Mouse (Mus musculus): ENCODE results near the gene Azin2.
A peak's percentile ranks its signal among the peaks of the same experiment; 100 is the strongest.

Azin2 gene

GRCm38 (mm10) chr4:128962029-128962925 is at the start of gene Azin2:
TSS of gene Azin2 (minus strand) at chr4:128962442.
- DNase-seq: peak; percentile 90

DNA sequence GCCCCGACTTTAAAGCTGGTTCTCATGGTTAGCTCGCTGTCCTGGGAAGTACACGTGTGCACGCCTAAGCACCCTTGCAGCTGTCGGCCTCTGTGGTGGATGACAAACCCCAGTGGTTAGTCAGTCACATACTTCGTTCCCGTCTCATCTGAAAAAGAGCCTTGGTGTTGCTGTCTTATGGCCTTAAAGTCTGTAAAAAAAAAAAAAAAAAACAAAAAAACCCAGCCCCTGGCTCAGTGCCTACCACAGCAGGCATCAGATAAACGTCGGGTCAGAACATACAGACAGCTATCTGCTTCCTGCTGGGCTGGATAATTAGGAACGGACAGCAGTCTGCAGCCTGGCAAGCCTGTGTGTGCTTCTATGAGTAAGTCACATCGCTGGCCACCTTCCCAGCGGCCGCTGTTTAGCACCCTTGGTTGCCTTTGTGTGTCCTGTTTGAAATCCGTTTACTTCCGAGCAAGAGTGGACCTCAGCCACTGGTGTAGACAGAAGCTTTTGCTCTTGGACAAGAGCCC is 49.4 kb upstream of the Azin2 start:
- peak; percentile 69 for DNase-seq

DNA sequence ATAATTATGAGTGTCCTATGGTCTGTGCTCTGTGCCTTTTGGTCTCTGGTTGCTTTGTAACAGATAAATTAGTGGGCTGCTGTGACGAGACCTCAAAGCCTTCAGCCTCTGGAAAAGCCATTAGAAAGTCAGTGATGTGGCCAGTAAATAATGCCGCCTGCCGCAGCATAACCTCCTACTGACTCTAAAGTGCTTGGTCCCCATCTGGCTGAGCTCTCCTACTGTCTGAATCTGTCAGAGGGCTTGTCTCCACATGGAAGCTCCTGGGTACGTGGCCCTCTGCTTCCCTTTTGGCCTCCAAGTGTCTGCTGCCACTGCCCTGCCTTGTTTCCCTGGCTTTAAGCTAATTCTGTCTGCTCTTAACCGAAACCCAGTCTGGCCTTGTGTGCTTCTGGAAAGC is 47.3 kb upstream of the Azin2 start:
- no peak for DNase-seq

DNA sequence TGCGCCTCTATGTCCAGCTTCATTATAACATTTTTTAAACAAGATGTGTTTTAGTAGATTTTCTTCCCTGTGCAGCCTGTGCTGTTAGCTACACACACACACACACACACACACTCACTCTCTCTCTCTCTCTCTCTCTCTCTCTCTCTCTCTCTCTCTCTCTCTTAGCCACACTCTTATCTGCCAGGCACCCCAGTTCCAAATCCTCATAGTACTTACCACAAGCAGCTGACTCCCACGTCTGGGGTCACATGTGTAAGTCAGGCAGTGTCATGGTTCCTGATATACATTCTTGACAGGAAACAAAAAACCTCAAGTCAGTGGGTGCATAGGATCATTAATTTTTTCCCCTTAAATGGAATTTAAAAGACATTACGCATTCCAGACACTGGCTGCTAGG is 46.4 kb upstream of the Azin2 start:
- DNase-seq: peak; percentile 30

GRCm38 (mm10) chr4:129008006-129008519 is 45.8 kb upstream of the Azin2 start:
- DNase-seq: no peak

GRCm38 (mm10) chr4:129003720-129004119 is 41.5 kb upstream of the Azin2 start:
- no peak for DNase-seq

DNA sequence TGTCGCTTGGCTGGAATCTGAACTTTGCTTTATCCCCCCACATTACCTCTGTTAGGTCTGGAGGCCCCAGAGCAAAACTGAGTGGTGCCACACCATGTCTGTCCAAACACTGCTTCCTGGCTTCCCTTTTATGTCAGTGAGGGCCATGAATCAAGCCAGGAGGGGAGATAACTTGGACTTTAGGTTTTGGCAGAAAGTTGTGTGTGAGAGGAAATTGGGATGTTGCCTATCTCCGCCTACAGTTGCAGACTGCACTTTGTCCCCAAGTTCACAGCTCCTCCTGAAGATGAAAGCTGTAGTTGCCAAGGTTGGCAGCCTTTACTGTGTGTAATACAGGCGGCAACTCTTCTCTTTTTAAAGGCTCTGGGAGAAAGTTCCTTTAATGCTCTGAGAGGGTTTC is 38.5 kb upstream of the Azin2 start:
- no peak for DNase-seq

DNA sequence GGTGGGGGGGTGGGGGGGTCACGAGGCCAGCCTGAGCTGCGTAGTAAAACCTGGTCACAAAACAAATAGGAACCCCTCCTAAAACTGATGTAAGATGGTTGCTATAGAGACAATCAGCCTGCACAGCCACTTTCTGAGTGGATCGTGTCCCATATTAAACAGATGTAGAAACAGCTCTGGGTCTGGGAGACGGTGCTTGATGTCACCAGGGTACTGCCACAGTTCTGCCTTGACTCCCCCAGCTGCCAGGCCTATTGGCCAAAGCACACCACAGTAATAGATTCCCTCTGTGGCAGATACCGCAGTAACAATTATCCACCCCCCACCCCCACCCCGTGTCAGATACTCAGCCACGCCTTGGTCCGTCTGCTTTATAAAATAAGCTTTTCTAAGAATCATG is 36.2 kb upstream of the Azin2 start:
- DNase-seq: no peak

DNA sequence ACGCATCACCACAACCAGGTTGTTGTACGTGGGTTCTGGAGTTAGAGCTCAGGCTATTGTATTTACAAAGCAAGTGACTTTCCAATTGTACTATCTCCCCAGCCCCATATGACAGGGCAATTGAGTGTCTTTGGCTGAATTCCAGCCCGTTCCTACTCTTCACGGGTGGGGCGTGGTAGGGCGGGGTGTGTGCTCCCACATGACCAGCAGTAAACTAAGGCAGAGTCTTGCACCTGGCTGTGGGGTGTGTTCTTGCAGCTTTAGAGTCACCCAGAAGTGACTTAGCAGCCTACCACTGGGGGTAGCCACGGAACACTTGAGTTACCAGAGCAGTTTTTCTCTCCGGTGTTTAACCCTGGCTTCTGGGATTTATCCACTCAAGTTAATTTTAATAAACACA is 35.0 kb upstream of the Azin2 start:
- peak; percentile 23 for DNase-seq

DNA sequence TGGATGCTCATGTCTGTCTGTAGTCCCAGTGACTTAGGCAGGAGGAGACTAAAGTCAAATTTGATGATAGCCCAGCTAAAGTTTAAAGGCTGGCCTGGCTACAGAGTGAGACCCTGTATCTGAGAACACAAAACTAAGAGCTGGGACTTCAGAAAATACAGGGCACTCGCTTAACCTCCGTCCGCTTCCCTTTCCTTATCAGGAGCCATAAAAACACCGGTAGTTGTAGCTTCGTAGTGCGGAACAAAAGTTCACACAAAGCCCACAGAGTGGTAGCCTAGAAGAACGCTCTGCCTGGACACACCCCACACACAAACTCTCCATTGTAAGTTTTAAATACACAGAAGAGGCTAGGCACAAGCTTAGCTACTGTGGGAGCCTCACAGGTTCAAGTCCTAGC is 33.0 kb upstream of the Azin2 start:
- no peak for DNase-seq

DNA sequence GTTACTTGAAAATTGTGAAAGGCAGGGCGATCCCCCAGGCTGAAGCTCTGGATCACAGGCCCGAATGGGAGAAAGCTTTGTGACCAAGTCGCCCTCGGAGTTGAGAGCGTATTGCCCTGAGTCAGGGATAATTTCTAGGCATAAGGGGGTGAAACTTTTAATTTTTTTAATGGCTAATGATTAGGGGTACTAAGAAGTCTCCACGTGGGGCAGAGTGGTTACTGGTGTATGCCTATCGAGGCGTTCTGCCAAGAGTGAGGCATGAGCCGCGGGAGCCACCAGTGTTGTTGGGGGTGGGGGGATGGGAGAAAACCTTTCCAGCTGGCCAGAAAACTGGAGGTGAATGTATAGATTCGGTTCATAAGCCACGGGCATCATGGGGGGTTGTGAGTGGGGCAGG is 31.4 kb upstream of the Azin2 start:
- DNase-seq: no peak

- DNase-seq: peak; percentile 96
Observed at GRCm38 (mm10) chr4:128993025-128993662, 30.9 kb upstream of the Azin2 start.

GRCm38 (mm10) chr4:128992176-128992575 is 29.9 kb upstream of the Azin2 start:
- DNase-seq: peak; percentile 34

GRCm38 (mm10) chr4:128991500-128992008 is 29.3 kb upstream of the Azin2 start, which contains the start of gene Ak2:
TSS of gene Ak2 (plus strand) at chr4:128991958.
- DNase-seq: no peak

GRCm38 (mm10) chr4:128989678-128990077 is 27.4 kb upstream of the Azin2 start:
- no peak for DNase-seq

DNA sequence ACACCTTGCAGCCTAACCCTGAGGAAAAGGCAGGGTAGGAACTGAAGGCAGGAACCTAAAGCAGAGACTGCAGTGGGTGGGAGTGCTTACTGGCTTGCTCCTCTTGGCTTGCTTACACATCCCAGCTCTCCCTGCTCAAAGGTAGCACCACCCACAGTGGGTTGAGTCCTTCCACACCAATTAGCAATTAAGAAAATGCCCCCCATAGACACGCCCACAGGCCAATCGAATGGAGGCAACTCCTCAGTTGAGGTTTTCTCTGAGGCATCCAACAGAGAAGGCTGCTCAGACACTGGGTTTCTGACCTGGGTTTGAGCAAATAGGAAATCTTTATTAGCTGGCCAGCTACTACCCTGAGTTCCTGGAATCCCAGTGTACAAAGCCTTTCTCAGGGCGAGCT is 26.7 kb upstream of the Azin2 start:
- DNase-seq: no peak

DNA sequence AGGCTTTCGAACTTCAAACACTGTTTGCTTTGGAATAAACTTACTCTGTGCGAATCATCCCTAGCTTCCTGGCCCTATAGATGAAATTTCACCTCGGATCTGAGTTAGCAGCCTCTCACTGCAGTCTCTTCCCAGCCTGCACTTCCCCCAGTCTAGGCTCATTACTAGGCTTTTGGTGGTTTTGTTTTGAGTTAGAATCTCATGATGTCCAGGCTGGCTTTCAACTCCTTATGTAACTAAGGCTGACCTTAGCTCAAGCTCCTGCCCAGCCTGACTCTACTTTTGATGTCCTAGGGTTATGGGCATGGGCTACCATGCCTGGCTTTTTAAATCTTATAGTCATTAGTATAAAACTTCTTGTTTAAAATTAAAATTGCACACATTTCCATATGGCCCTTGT is 22.4 kb upstream of the Azin2 start:
- no peak for DNase-seq

DNA sequence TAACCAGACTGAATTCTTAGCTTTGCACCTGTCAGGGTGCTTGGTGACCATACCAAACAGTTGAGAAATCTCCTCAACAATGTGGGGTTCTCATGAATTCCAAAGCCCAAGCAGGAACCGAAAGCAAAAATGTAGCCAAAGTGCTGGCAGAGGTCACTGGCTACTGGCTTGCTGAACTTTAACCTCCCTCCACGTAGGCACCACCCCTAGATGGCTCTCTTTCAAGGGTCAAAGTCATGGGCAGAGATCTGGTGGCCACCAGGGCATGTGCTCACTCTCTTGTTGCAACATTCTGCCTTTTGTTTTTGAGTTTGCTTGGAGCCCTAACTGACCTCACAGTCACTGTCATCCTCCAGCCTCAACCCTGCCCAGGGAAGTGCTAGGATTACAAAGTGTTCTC is 21.4 kb upstream of the Azin2 start:
- peak; percentile 77 for DNase-seq

DNA sequence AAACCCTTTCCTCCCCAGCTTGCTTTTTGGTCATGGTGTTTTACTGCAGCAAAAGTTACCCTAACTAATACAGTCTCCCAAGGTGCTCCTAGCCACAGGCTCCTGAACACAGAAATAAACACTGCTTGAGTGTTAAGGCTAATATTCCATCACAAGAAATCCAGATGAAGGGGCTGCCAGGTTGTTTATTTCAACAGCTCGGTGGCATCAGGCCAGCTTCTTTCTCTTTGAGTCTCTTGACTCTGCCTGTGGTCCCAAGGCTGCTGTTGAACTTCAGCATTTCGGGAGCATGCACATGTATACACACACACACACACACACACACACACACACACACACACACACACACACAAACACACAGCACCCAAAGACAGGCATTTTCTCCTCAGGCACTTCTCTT is 20.9 kb upstream of the Azin2 start:
- DNase-seq: peak; percentile 58

DNA sequence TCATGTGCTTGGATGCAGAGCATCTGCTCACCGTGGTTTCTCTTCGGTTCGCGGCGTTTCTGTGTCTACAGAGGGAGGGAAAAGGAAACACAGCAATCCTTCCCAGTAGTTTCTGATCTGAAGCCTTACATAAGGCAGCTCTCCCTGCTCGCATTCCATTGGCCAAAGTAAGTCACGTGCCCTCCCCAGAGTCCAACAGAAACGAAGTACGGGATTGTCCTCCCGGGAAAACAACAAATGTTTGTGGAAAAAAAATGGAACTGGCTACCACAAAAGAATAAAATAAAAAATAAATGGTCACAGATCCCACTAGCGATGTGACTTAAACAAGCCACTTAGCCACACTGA is 19.6 kb upstream of the Azin2 start:
- no peak for DNase-seq

- peak; percentile 71 for DNase-seq
Observed at GRCm38 (mm10) chr4:128980890-128981832, 18.9 kb upstream of the Azin2 start.

GRCm38 (mm10) chr4:128978634-128979033 is 16.4 kb upstream of the Azin2 start:
- no peak for DNase-seq

DNA sequence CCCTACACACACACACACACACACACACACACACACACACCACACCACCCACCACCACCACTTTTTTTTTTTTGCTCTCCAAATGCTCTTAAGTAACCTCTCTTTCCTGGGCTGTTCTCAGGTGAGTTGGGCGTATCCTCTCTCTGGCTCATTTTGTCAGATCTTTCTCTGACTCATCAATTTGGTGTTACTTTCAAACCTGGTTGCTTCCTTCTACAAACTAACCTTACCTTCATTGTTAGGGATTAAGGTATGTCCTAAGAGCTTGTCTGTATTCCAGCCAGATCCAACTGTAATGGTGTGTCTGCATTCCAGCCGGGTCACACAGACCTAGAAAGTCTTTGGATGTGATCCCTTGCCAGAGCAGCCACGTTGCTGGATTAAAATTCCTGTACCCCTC is 15.0 kb upstream of the Azin2 start:
- DNase-seq: no peak
